Mouse (Mus musculus) layer of hippocampus, adult 2 months (tissue): ENCODE measurements around the gene Arid3a. TPM values are rescaled to one million over a fixed set of nuclear protein-coding genes. Genes with fewer than 3 reads are reported as not detected.
A peak's percentile ranks its signal among the peaks of the same experiment; 100 is the strongest.
"Not testable (repeated sequence)": the region's sequence is repeated elsewhere in the genome, so short reads cannot be mapped to it uniquely, and the experiment has no call there.

Source experiments
- DNase-seq, 2 experiments: peaks; one replicate each; pipeline ENCODE4 v3.0.0; 2022; ENCODE audit warnings: low spot score in 2 of 2
- H3K27ac ChIP-seq: fragments of 200-600 bp; 2 replicates; pipeline ENCODE4 v1.8.1; 2022
- H3K4me3 ChIP-seq: fragments of 200-600 bp; 2 replicates; pipeline ENCODE4 v1.8.1; 2022; ENCODE audit warnings: mild to moderate bottlenecking
- CTCF ChIP-seq: fragments of 200-600 bp; conservative IDR thresholded peaks from 2 replicates; pipeline ENCODE4 v1.8.1; 2022; ENCODE audit warnings: antibody characterized with exemption, mild to moderate bottlenecking, moderate library complexity
- total RNA-seq, 2 experiments: library from RNA; stranded (reverse); gene quantifications; 2 replicates each; pipeline ENCODE4 v1.2.3; 2021

The Arid3a gene
- total RNA-seq, 2 experiments from 2014 or later, result 7.5 to 8.5 TPM

- not testable (repeated sequence) for H3K4me3 ChIP-seq, H3K27ac ChIP-seq
- TF ChIP-seq CTCF, result peak; percentile 90
- peak; percentile 61 to 84 for DNase-seq
Observed at GRCm38 (mm10) chr10:79892451-79893118, 34.3 kb upstream of the Arid3a start.

DNA sequence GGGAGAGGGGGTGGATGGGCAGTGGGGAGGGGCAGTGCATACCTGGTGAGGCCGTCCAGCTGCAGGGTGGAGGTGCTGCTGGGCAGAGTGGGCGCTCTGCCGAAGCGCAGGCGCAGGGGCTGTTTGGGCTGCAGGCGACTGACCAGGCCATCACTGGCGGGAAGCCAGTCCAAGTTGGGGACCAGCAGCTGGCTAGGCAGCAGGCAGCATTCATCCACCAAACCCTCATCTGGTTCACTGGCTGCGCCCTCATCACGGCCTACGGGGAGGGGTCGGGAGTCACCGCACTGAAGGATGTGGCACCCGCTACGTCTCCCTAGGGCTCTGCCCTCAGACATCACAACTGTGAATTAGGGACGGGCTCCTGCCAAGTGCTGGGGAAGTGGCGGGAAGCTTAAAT is 30.5 kb upstream of the Arid3a start:
- DNase-seq, result no peak
- no peak for TF ChIP-seq CTCF
- Histone ChIP-seq H3K27ac (no peak overlapping the region), H3K4me3 (no peak overlapping the region)

DNA sequence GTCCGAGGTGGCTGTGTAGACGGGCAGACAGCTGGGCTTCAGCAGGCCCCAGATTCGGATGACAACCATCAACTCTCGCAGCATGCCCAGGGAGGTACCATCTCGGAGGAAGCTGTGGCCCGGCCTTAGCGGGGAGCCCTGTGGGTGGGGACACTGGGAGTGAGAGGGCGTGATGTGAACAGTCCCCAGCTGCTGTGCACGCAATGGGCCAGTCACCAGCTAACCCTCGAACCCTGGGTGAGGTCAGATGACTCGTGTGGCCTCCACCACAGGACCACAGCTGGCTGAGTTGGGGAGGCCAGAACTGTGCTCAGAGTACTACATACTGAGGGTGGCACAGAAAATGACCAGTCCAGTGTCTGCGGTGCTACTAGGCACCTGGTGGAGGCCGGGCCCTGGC is 30.0 kb upstream of the Arid3a start:
- TF ChIP-seq CTCF, result no peak
- no peak overlapping the region for H3K4me3 ChIP-seq
- no peak overlapping the region for H3K27ac ChIP-seq
- DNase-seq, result no peak

DNA sequence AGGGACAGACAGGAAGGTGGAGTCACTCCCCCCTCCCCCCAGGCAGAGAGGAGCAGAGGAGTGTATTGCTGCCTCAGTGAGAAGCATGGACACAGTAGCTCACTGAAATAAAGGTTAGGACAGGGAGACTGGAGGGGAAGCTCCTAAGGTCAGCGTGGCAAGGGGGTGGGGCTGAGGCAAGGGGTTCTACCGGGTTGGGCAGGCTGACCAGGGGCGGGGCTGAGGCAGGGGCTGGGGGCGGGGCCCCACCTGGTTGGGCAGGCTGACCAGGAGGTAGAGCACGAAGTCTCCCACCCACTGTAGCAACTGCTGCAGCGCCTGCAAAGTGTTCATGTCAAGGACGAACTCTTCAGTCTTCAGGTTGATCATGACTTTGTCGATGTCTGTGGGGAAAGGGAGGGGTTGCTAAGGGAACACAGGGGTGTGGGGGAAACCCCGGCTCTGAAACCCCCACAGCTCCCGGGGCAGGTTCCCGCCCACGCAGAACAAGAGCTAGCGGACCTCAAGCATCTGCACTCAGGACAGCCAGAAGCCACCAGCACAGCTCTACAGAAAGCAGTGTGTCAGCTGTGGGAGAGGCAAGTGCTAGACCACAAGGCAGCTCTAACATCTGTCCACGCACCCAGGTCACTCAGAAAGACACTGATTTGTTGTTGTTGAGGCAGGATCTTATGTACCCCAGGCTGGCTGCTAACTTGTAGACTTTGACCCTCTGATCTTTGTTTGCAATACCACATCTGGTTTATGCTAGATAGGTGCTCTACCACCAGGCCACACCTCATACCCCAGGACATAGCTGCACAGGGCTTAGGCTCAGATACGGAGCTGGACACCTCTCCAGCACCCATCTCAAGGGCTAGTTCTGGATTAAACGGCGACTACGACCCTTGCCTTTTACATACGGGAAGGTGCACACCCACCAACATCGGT is 29.3 kb upstream of the Arid3a start:
- no peak for TF ChIP-seq CTCF
- DNase-seq, result no peak
- no peak overlapping the region for H3K4me3 ChIP-seq
- no peak overlapping the region for H3K27ac ChIP-seq

DNA sequence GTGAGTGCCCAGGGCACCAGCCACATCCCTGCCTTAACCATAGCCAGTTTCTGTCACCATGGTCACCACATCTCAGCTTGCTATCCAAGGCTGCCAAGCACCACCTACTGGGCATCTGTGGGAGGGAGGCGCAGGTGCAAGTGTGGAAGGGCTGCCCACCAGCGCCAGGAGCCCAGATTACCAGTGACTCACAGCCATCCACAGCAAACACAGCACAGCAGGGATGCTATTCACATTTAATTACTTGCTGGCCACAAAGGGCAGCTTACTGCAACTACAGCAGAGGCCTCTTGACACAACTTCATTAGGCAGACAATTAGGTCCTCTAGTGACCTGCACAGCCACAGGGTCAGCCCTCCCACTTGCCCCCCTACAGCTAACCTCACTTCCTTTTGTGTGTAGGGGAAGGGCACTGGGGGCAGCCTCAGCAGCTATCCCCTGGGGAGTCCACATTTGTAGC is 25.9 kb upstream of the Arid3a start:
- Histone ChIP-seq H3K27ac (peak overlapping the region; percentile 88), H3K4me3 (peak overlapping the region; percentile 2; the same call in 1 of the 2 replicates)
- TF ChIP-seq CTCF, result peak; percentile 64
- DNase-seq, result peak; percentile 74 to 86

- Histone ChIP-seq H3K4me3 (no peak overlapping the region), H3K27ac (no peak overlapping the region)
- TF ChIP-seq CTCF, result no peak
- no peak for DNase-seq
Observed at GRCm38 (mm10) chr10:79906712-79907111, 20.1 kb upstream of the Arid3a start.

- no peak for DNase-seq
- Histone ChIP-seq H3K4me3 (no peak overlapping the region), H3K27ac (no peak overlapping the region)
- TF ChIP-seq CTCF, result no peak
Observed at GRCm38 (mm10) chr10:79907415-79907814, 19.4 kb upstream of the Arid3a start.

- Histone ChIP-seq H3K4me3 (peak within 1 kb of the TSS; percentile 99), H3K27ac (peak within 1 kb of the TSS; percentile 100)
- TF ChIP-seq CTCF, result no peak
- DNase-seq, result peak; percentile 93 to 96
Observed at GRCm38 (mm10) chr10:79908167-79909091, 18.4 kb upstream of the Arid3a start, which contains the start of gene Med16. Gene Med16, minus strand, starts transcription at chr10:79908923.

GRCm38 (mm10) chr10:79909092-79909922 is 17.5 kb upstream of the Arid3a start:
- peak; percentile 57 to 78 for DNase-seq
- no peak for TF ChIP-seq CTCF
- Histone ChIP-seq H3K4me3 (peak overlapping the region; percentile 99), H3K27ac (peak overlapping the region; percentile 100)

DNA sequence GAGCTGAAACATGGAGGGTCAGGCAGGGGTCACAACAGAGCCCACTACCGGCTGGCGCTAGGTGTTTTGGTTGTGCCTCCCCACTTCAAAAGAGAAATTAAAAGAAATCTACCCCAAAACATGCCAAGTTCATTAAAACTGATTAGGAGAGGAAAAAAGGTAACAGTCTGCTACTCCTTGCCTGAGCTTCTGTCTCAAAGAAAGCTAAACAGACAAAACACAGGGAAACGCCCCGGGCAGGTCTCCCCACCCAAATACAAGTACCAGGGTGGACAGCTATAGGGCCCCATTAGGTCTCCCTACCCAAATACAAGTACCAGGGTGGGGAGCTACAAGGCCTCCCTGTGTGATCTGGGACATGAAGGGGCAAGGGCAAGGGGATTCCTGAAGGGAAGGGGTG is 16.3 kb upstream of the Arid3a start, which contains the start of gene Gm26602:
Gene Gm26602, plus strand, starts transcription at position 301 of the 400 bp plus-strand sequence.
- peak within 1 kb of the TSS; percentile 100 for H3K27ac ChIP-seq
- no peak for DNase-seq
- TF ChIP-seq CTCF, result no peak
- H3K4me3 ChIP-seq, result no peak within 1 kb of the TSS

GRCm38 (mm10) chr10:79912412-79912811 is 14.4 kb upstream of the Arid3a start:
- no peak for DNase-seq
- H3K4me3 ChIP-seq, result no peak overlapping the region
- no peak for TF ChIP-seq CTCF
- H3K27ac ChIP-seq, result no peak overlapping the region
